ENCODE assay signal across 29 mouse cellular contexts in genomic region chr14:46536002-46536762, GRCm38 (mm10).
A peak's percentile ranks its signal among the peaks of the same experiment; 100 is the strongest.
DNase-seq lines count a peak whose midpoint lies in the region; ATAC-seq and TF ChIP-seq lines count a peak whose summit lies in the region.
"Had no signal": no experiment of that assay in that cellular context is flagged by ENCODE, and none has a peak within 500 bp of the region (broad histone marks: within the 10 kb centered on the region; RNA-seq: fewer than 3 reads in every experiment).

No protein-coding gene starts in this region.

- 19% methylated on average over 10 of the region's 10 CpGs for WGBS in liver, embryonic 12.5 days (ENCODE audit: insufficient replicate concordance)
- 51% methylated on average over 10 of the region's 10 CpGs for WGBS in liver, postnatal 0 days (ENCODE audit: insufficient replicate concordance)

- peak; percentile 60 for DNase-seq in heart, adult 11 months
- DNase-seq in heart, adult 18-20 months: no peak
- peak; percentile 19 for DNase-seq in c-Kit-positive CD71-positive TER-119-positive erythroid progenitor cells, embryonic 14.5 days (ENCODE audit: low spot score)
- DNase-seq in liver, postnatal 0 days: no peak
- DNase-seq in layer of hippocampus, adult 2 months (ENCODE audit: low spot score in 2 of 2): no peak
- DNase-seq in left cerebral cortex, postnatal 36 days (ENCODE audit: low spot score in 2 of 2): no peak
- no peak for DNase-seq in kidney, postnatal 4 days
- DNase-seq: adrenal gland, postnatal 14 days; cerebellum, adult 18-20 months; cerebellum, postnatal 10 days; gastrocnemius, postnatal 14 days; heart, postnatal 10 days; kidney, postnatal 25 days; lung, adult 18-20 months; lung, postnatal 4 days; right cerebral cortex, adult 18-20 months; spleen, adult 18-20 months; thymus, postnatal 4 days had no signal

- H3K27ac ChIP-seq in liver, embryonic 12.5 days: peak overlapping the region; percentile 94
- H3K27ac ChIP-seq in liver, postnatal 0 days (ENCODE audit: low read depth): peak overlapping the region; percentile 84
- no peak overlapping the region for H3K27ac ChIP-seq in layer of hippocampus, adult 2 months
- H3K27ac ChIP-seq: embryonic facial prominence, embryonic 13.5 days; forebrain, embryonic 13.5 days; heart, embryonic 13.5 days; hindbrain, embryonic 14.5 days; limb, embryonic 12.5 days had no signal

- peaks cover 6% of the 10 kb centered on the region; the same call in 1 of the 2 replicates for H3K36me3 ChIP-seq in liver, embryonic 12.5 days
- H3K36me3 ChIP-seq in liver, postnatal 0 days (replicated peaks; ENCODE audit: insufficient read depth, low read length): no peaks in the 10 kb centered on the region
- H3K36me3 ChIP-seq: embryonic facial prominence, embryonic 13.5 days; heart, embryonic 13.5 days; limb, embryonic 12.5 days had no signal

- H3K9ac ChIP-seq in liver, embryonic 12.5 days: peak overlapping the region; percentile 45
- H3K9ac ChIP-seq in liver, postnatal 0 days (replicated peaks): no peak overlapping the region
- H3K9ac ChIP-seq: embryonic facial prominence, embryonic 13.5 days; forebrain, embryonic 13.5 days; heart, embryonic 13.5 days; hindbrain, embryonic 14.5 days; limb, embryonic 12.5 days had no signal

- TF ChIP-seq CTCF in liver, postnatal 0 days (IDR thresholded peaks at IDR 0.05; ENCODE audit: low read depth): no peak
- TF ChIP-seq CTCF in layer of hippocampus, adult 2 months (conservative IDR thresholded peaks at IDR 0.05): no peak

- H3K4me2 ChIP-seq in liver, embryonic 12.5 days: peak overlapping the region; percentile 59
- peak overlapping the region; percentile 57 for H3K4me2 ChIP-seq in liver, postnatal 0 days (ENCODE audit: low read depth, low read length)
- H3K4me2 ChIP-seq: embryonic facial prominence, embryonic 13.5 days; forebrain, embryonic 13.5 days; heart, embryonic 13.5 days; hindbrain, embryonic 14.5 days; limb, embryonic 12.5 days had no signal

- H3K9me3 ChIP-seq in liver, embryonic 12.5 days (replicated peaks): peaks cover 8% of the 10 kb centered on the region
- H3K9me3 ChIP-seq in liver, postnatal 0 days (ENCODE audit: low read length): peaks cover 6% of the 10 kb centered on the region; the same call in 1 of the 2 replicates
- H3K9me3 ChIP-seq: embryonic facial prominence, embryonic 13.5 days; forebrain, embryonic 13.5 days; heart, embryonic 13.5 days had no signal

- ATAC-seq in liver, embryonic 12.5 days: peak; percentile 78
- ATAC-seq in liver, postnatal 0 days: peak; percentile 60
- ATAC-seq: forebrain, embryonic 13.5 days; intestine, postnatal 0 days; lung, postnatal 0 days; midbrain, embryonic 16.5 days had no signal

- peaks cover 67% of the 10 kb centered on the region for H3K4me1 ChIP-seq in liver, embryonic 12.5 days
- H3K4me1 ChIP-seq in liver, postnatal 0 days (ENCODE audit: insufficient read depth): 0 out of 2 replicates have a peak, but pooled peaks cover 6% of the 10 kb centered on the region
- H3K4me1 ChIP-seq: embryonic facial prominence, embryonic 13.5 days; forebrain, embryonic 13.5 days; limb, embryonic 12.5 days had no signal

- peak; percentile 95 for TF ChIP-seq EP300 in liver, postnatal 0 days (IDR thresholded peaks at IDR 0.05; ENCODE audit: low read depth)

- peak overlapping the region; percentile 11; the same call in 1 of the 2 replicates for H3K4me3 ChIP-seq in liver, embryonic 12.5 days
- no peak overlapping the region for H3K4me3 ChIP-seq in liver, postnatal 0 days (ENCODE audit: low read depth, low read length)
- H3K4me3 ChIP-seq in layer of hippocampus, adult 2 months: no peak overlapping the region
- H3K4me3 ChIP-seq: embryonic facial prominence, embryonic 13.5 days; erythroblast, embryonic 14.5 days; forebrain, embryonic 13.5 days; heart, embryonic 13.5 days; limb, embryonic 12.5 days had no signal

- H3K27me3 ChIP-seq in liver, embryonic 12.5 days (replicated peaks): no peaks in the 10 kb centered on the region
- H3K27me3 ChIP-seq in liver, postnatal 0 days (ENCODE audit: insufficient read depth, low read length): no peaks in the 10 kb centered on the region
- H3K27me3 ChIP-seq: CH12.LX; embryonic facial prominence, embryonic 13.5 days; forebrain, embryonic 13.5 days; limb, embryonic 12.5 days had no signal

- intact Hi-C loops in left cerebral cortex, postnatal 36 days (cut with DNase I): no loop called here

Comparison
In these comparisons a context has a peak if more than half of its experiments do, and no peak if none do; other contexts are left out.
1. DNase-seq: peak in heart, adult 11 months (single experiment) and c-Kit-positive CD71-positive TER-119-positive erythroid progenitor cells, embryonic 14.5 days (single experiment); none in heart, adult 18-20 months (0 of 2), liver, postnatal 0 days (single experiment), layer of hippocampus, adult 2 months (0 of 2), left cerebral cortex, postnatal 36 days (0 of 2) and kidney, postnatal 4 days (0 of 2).